Mouse (Mus musculus): Measurements from ENCODE around the gene Spg20. TPM values are rescaled to one million over a fixed set of nuclear protein-coding genes. Genes with fewer than 3 reads are reported as not detected.

The Spg20 gene
- polyA plus RNA-seq, 1 experiment from 2014 or later = 47.3 TPM

- Histone ChIP-seq H3K4me3 (ENCODE audit: low read depth, low read length) (no peak overlapping the region), H3K27me3 (ENCODE audit: control insufficient read depth, insufficient read depth, low read length) (no peaks in the 10 kb centered on the region), H3K36me3 (ENCODE audit: control insufficient read depth, insufficient read depth, low read length) (no peaks in the 10 kb centered on the region), H3K4me2 (no peak overlapping the region), H3K27ac (ENCODE audit: low read depth, low read length) (no peak overlapping the region), H3K9me3 (replicated peaks; ENCODE audit: control insufficient read depth, low read length) (no peaks in the 10 kb centered on the region), H3K9ac (ENCODE audit: low read depth, low read length) (no peak overlapping the region), H3K4me1 (ENCODE audit: control insufficient read depth, insufficient read depth, low read length) (no peaks in the 10 kb centered on the region)
- ATAC-seq (replicated peaks; ENCODE audit: insufficient number of reproducible peaks, low FRiP score, low TSS enrichment) = no peak
- WGBS (ENCODE audit: insufficient replicate concordance) = 72% methylated on average over 6 of the region's 6 CpGs
These were observed 33.7 kb upstream of the Spg20 start for GRCm38 (mm10) chr3:55078233-55078632.

DNA sequence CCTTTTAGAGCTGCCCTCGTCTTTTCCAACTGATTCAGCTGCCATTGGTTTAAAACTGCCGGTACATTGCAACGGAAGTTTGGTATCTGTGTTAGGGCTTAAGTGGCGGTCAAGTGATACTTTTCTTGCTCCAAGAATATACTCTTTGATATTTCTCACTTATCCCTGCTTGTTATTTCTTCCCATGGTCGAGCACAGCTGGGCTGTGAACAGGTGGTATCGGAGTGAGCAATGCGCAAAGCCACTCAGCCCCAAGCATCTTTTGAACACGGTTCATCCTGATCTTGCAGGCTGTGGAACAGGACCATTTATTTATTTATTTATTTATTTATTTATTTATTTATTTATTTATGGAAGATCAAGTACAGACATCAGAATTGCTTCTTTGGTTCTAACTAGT lies 32.3 kb upstream of the Spg20 start:
- no peak for ATAC-seq (replicated peaks; ENCODE audit: insufficient number of reproducible peaks, low FRiP score, low TSS enrichment)
- no peaks in the 10 kb centered on the region for H3K9me3 ChIP-seq (replicated peaks; ENCODE audit: control insufficient read depth, low read length)
- no peak overlapping the region for H3K4me2 ChIP-seq
- H3K4me3 ChIP-seq (ENCODE audit: low read depth, low read length) = no peak overlapping the region
- H3K9ac ChIP-seq (ENCODE audit: low read depth, low read length) = no peak overlapping the region
- no peak overlapping the region for H3K27ac ChIP-seq (ENCODE audit: low read depth, low read length)
- no peaks in the 10 kb centered on the region for H3K27me3 ChIP-seq (ENCODE audit: control insufficient read depth, insufficient read depth, low read length)
- 65% methylated on average over 8 of the region's 8 CpGs for WGBS (ENCODE audit: insufficient replicate concordance)
- no peaks in the 10 kb centered on the region for H3K4me1 ChIP-seq (ENCODE audit: control insufficient read depth, insufficient read depth, low read length)
- no peaks in the 10 kb centered on the region for H3K36me3 ChIP-seq (ENCODE audit: control insufficient read depth, insufficient read depth, low read length)

GRCm38 (mm10) chr3:55080055-55080454 lies 31.9 kb upstream of the Spg20 start:
- ATAC-seq (replicated peaks; ENCODE audit: insufficient number of reproducible peaks, low FRiP score, low TSS enrichment) = no peak
- Histone ChIP-seq H3K27ac (ENCODE audit: low read depth, low read length) (no peak overlapping the region), H3K27me3 (ENCODE audit: control insufficient read depth, insufficient read depth, low read length) (no peaks in the 10 kb centered on the region), H3K4me1 (ENCODE audit: control insufficient read depth, insufficient read depth, low read length) (no peaks in the 10 kb centered on the region), H3K4me3 (ENCODE audit: low read depth, low read length) (no peak overlapping the region), H3K36me3 (ENCODE audit: control insufficient read depth, insufficient read depth, low read length) (no peaks in the 10 kb centered on the region), H3K9ac (ENCODE audit: low read depth, low read length) (no peak overlapping the region), H3K9me3 (replicated peaks; ENCODE audit: control insufficient read depth, low read length) (no peaks in the 10 kb centered on the region), H3K4me2 (no peak overlapping the region)
- WGBS (ENCODE audit: insufficient replicate concordance) = 15% methylated on average over 6 of the region's 6 CpGs

DNA sequence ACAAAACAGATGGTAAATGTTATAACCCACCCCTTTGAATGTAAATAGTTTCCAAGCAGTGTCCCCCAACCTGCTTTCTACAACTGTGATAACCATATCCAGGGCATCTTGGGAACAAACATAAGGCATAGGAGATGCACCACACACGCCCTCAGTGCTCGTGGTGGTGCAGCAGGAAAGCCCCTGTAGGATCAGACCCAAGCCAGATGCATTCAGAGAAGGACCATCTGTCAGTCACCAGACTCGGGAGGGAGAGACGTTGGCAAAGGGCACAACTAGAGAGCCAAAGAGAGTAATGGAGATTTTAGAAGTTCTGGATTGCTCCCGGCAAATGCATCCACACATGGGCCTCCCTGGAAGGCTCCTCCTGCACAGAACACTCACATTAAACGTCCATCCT lies 27.1 kb upstream of the Spg20 start:
- no peaks in the 10 kb centered on the region for H3K9me3 ChIP-seq (replicated peaks; ENCODE audit: control insufficient read depth, low read length)
- H3K9ac ChIP-seq (ENCODE audit: low read depth, low read length) = no peak overlapping the region
- no peak for ATAC-seq (replicated peaks; ENCODE audit: insufficient number of reproducible peaks, low FRiP score, low TSS enrichment)
- no peak overlapping the region for H3K4me2 ChIP-seq
- WGBS (ENCODE audit: insufficient replicate concordance) = 62% methylated on average over 6 of the region's 6 CpGs
- H3K36me3 ChIP-seq (ENCODE audit: control insufficient read depth, insufficient read depth, low read length) = no peaks in the 10 kb centered on the region
- H3K4me3 ChIP-seq (ENCODE audit: low read depth, low read length) = no peak overlapping the region
- H3K4me1 ChIP-seq (ENCODE audit: control insufficient read depth, insufficient read depth, low read length) = no peaks in the 10 kb centered on the region
- no peaks in the 10 kb centered on the region for H3K27me3 ChIP-seq (ENCODE audit: control insufficient read depth, insufficient read depth, low read length)
- no peak overlapping the region for H3K27ac ChIP-seq (ENCODE audit: low read depth, low read length)

- no peaks in the 10 kb centered on the region for H3K27me3 ChIP-seq (ENCODE audit: control insufficient read depth, insufficient read depth, low read length)
- no peak overlapping the region for H3K27ac ChIP-seq (ENCODE audit: low read depth, low read length)
- no peaks in the 10 kb centered on the region for H3K4me1 ChIP-seq (ENCODE audit: control insufficient read depth, insufficient read depth, low read length)
- no peaks in the 10 kb centered on the region for H3K9me3 ChIP-seq (replicated peaks; ENCODE audit: control insufficient read depth, low read length)
- no peak overlapping the region for H3K9ac ChIP-seq (ENCODE audit: low read depth, low read length)
- 43% methylated on average over 3 of the region's 3 CpGs for WGBS (ENCODE audit: insufficient replicate concordance)
- no peak for ATAC-seq (replicated peaks; ENCODE audit: insufficient number of reproducible peaks, low FRiP score, low TSS enrichment)
- no peak overlapping the region for H3K4me3 ChIP-seq (ENCODE audit: low read depth, low read length)
- no peak overlapping the region for H3K4me2 ChIP-seq
- H3K36me3 ChIP-seq (ENCODE audit: control insufficient read depth, insufficient read depth, low read length) = no peaks in the 10 kb centered on the region
These were observed 26.2 kb upstream of the Spg20 start for GRCm38 (mm10) chr3:55085716-55086115.

DNA sequence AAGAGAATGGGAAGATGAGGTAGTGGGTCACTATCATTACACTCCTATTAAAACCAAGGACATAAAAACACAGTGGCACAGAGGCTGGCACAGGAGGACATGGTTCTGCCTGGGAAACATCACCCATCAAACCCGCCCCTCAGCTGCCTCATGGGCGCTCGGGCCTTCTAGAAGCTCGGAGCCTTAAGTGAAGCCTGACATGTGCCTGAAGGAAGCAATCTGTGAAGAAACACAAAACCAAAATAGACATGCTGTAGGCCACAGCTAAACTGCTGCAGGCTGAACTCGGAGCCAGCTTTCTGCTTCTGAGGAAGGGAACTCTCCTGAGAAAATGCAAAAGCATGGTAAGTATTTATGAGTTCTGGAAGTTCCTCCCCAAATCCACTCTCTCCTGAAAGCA lies 25.0 kb upstream of the Spg20 start:
- Histone ChIP-seq H3K9me3 (replicated peaks; ENCODE audit: control insufficient read depth, low read length) (no peaks in the 10 kb centered on the region), H3K36me3 (ENCODE audit: control insufficient read depth, insufficient read depth, low read length) (no peaks in the 10 kb centered on the region), H3K9ac (ENCODE audit: low read depth, low read length) (no peak overlapping the region), H3K27ac (ENCODE audit: low read depth, low read length) (no peak overlapping the region), H3K27me3 (ENCODE audit: control insufficient read depth, insufficient read depth, low read length) (no peaks in the 10 kb centered on the region), H3K4me1 (ENCODE audit: control insufficient read depth, insufficient read depth, low read length) (no peaks in the 10 kb centered on the region), H3K4me3 (ENCODE audit: low read depth, low read length) (no peak overlapping the region), H3K4me2 (no peak overlapping the region)
- 85% methylated on average over 5 of the region's 5 CpGs for WGBS (ENCODE audit: insufficient replicate concordance)
- no peak for ATAC-seq (replicated peaks; ENCODE audit: insufficient number of reproducible peaks, low FRiP score, low TSS enrichment)

DNA sequence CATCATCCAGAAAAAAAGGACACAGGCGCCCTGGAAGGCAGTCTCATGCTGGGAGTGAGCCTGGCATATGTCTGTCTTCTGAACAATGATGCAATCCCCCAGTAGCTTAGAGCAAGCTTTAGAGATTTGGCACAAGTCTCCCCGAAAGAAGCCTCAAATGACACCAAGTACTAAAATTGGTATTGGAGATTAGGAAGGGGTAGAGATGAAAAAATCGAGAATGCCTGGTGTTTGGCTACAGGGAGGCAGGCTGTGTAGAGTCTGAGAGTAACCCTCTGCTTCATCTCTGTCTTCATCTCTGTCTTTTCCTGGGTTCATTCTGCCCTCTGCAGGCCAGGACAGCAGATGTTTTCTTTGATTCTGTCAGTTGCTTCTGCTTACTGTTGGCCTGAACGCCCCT lies 24.5 kb upstream of the Spg20 start:
- Histone ChIP-seq H3K27ac (ENCODE audit: low read depth, low read length) (no peak overlapping the region), H3K4me3 (ENCODE audit: low read depth, low read length) (no peak overlapping the region), H3K27me3 (ENCODE audit: control insufficient read depth, insufficient read depth, low read length) (no peaks in the 10 kb centered on the region), H3K4me2 (no peak overlapping the region), H3K4me1 (ENCODE audit: control insufficient read depth, insufficient read depth, low read length) (no peaks in the 10 kb centered on the region), H3K36me3 (ENCODE audit: control insufficient read depth, insufficient read depth, low read length) (no peaks in the 10 kb centered on the region), H3K9ac (ENCODE audit: low read depth, low read length) (no peak overlapping the region), H3K9me3 (replicated peaks; ENCODE audit: control insufficient read depth, low read length) (no peaks in the 10 kb centered on the region)
- WGBS (ENCODE audit: insufficient replicate concordance) = 59% methylated on average over 4 of the region's 4 CpGs
- no peak for ATAC-seq (replicated peaks; ENCODE audit: insufficient number of reproducible peaks, low FRiP score, low TSS enrichment)

- Histone ChIP-seq H3K36me3 (ENCODE audit: control insufficient read depth, insufficient read depth, low read length) (no peaks in the 10 kb centered on the region), H3K4me3 (ENCODE audit: low read depth, low read length) (no peak overlapping the region), H3K27me3 (ENCODE audit: control insufficient read depth, insufficient read depth, low read length) (no peaks in the 10 kb centered on the region), H3K4me1 (ENCODE audit: control insufficient read depth, insufficient read depth, low read length) (no peaks in the 10 kb centered on the region), H3K9ac (ENCODE audit: low read depth, low read length) (no peak overlapping the region), H3K4me2 (no peak overlapping the region), H3K27ac (ENCODE audit: low read depth, low read length) (no peak overlapping the region), H3K9me3 (replicated peaks; ENCODE audit: control insufficient read depth, low read length) (no peaks in the 10 kb centered on the region)
- ATAC-seq (replicated peaks; ENCODE audit: insufficient number of reproducible peaks, low FRiP score, low TSS enrichment) = no peak
- 62% methylated on average over 4 of the region's 4 CpGs for WGBS (ENCODE audit: insufficient replicate concordance)
These were observed 23.5 kb upstream of the Spg20 start for GRCm38 (mm10) chr3:55088359-55088758.

DNA sequence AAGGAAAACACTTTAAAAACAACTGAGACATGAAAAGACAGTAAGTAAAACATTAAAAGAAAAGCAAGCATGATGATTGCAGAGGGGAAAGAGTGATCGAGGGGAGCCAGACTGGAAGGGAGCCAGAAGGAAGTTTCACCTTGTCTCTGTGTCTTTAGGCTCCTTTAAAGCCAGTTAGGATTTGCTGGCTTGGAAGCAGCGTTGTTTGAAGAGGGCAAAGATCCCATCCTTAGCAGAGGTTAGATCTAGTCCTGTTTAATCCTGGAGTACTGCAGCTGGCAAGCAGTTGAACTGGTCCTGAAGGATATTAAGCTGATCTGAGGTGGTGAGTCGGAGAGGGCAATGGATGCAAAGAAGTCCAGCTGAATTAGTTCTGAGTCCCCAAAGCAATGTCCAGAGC lies 23.1 kb upstream of the Spg20 start:
- no peaks in the 10 kb centered on the region for H3K4me1 ChIP-seq (ENCODE audit: control insufficient read depth, insufficient read depth, low read length)
- H3K9ac ChIP-seq (ENCODE audit: low read depth, low read length) = no peak overlapping the region
- WGBS (ENCODE audit: insufficient replicate concordance) = 66% methylated on average over 3 of the region's 3 CpGs
- H3K27ac ChIP-seq (ENCODE audit: low read depth, low read length) = no peak overlapping the region
- no peak overlapping the region for H3K4me2 ChIP-seq
- no peak overlapping the region for H3K4me3 ChIP-seq (ENCODE audit: low read depth, low read length)
- no peaks in the 10 kb centered on the region for H3K9me3 ChIP-seq (replicated peaks; ENCODE audit: control insufficient read depth, low read length)
- no peak for ATAC-seq (replicated peaks; ENCODE audit: insufficient number of reproducible peaks, low FRiP score, low TSS enrichment)
- H3K36me3 ChIP-seq (ENCODE audit: control insufficient read depth, insufficient read depth, low read length) = no peaks in the 10 kb centered on the region
- no peaks in the 10 kb centered on the region for H3K27me3 ChIP-seq (ENCODE audit: control insufficient read depth, insufficient read depth, low read length)
